10 mouse cellular contexts compared by ENCODE assay signal in the genomic region with DNA sequence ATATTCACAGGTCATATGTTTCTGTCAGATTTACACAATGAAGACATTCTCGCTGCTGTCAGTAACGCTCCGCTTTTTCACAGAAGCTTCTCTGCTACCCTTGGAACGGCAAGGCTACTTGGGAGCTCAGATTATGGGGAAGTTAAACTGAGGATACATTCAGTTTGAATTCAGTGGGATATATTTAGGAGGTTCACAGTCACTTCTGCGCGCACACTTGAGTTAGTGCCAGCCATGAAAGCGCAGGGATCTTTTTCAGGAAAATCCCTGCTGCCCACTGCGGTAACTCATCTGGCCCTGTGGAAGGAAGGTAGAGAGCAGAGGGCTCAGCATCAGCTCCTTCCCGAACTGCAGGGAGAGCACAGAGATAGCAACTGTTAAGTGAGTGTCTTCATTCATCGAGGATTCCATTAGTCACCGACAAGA. TPM values are rescaled to one million over a fixed set of nuclear protein-coding genes. Genes with fewer than 3 reads are reported as not detected.
A peak's percentile ranks its signal among the peaks of the same experiment; 100 is the strongest.
DNase-seq lines count a peak whose midpoint lies in the region; ATAC-seq and TF ChIP-seq lines count a peak whose summit lies in the region.
"Had no signal": no experiment of that assay in that cellular context is flagged by ENCODE, and none has a peak within 500 bp of the region (broad histone marks: within the 10 kb centered on the region; RNA-seq: fewer than 3 reads in every experiment).

No protein-coding gene starts in this region.

- 0 out of 2 replicates have a peak, but pooled peaks have one; percentile 19 for ATAC-seq in forebrain, embryonic 13.5 days
- no peak for ATAC-seq in forebrain, embryonic 11.5 days (replicated peaks; ENCODE audit: low FRiP score)
- ATAC-seq in limb, embryonic 13.5 days (ENCODE audit: low FRiP score, low read depth), result no peak
- ATAC-seq in intestine, postnatal 0 days, result no peak
- no peak for ATAC-seq in liver, embryonic 12.5 days

- H3K4me3 ChIP-seq in forebrain, embryonic 13.5 days, result no peak overlapping the region
- H3K4me3 ChIP-seq in forebrain, embryonic 11.5 days (ENCODE audit: low read depth, low read length), result no peak overlapping the region
- no peak overlapping the region for H3K4me3 ChIP-seq in limb, embryonic 13.5 days
- H3K4me3 ChIP-seq in intestine, postnatal 0 days (ENCODE audit: low read depth, low read length), result no peak overlapping the region
- H3K4me3 ChIP-seq in liver, embryonic 12.5 days, result no peak overlapping the region
- H3K4me3 ChIP-seq: megakaryocyte, embryonic 14.5 days had no signal

- DNase-seq in forebrain, embryonic 11.5 days (ENCODE audit: low spot score), result no peak
- DNase-seq in brain, adult 2 months (ENCODE audit: low read depth, low spot score), result peak; percentile 83
- peak; percentile 48 to 51 for DNase-seq in frontal cortex, postnatal 10 days (ENCODE audit: low spot score in 2 of 2)
- DNase-seq in spleen, postnatal 36 days (ENCODE audit: low spot score in 2 of 2), result no peak
- DNase-seq: thymus, adult 18-20 months had no signal

- H3K4me1 ChIP-seq in forebrain, embryonic 13.5 days, result peaks cover 5% of the 10 kb centered on the region
- H3K4me1 ChIP-seq in forebrain, embryonic 11.5 days (replicated peaks; ENCODE audit: control insufficient read depth, insufficient read depth, low read length), result no peaks in the 10 kb centered on the region
- peaks cover 32% of the 10 kb centered on the region for H3K4me1 ChIP-seq in limb, embryonic 13.5 days
- H3K4me1 ChIP-seq in intestine, postnatal 0 days (replicated peaks; ENCODE audit: control insufficient read depth, insufficient read depth, low read length), result no peaks in the 10 kb centered on the region
- H3K4me1 ChIP-seq in liver, embryonic 12.5 days, result peaks cover 6% of the 10 kb centered on the region; the same call in 1 of the 2 replicates

- no peak overlapping the region; the same call in 1 of the 2 replicates for H3K27ac ChIP-seq in forebrain, embryonic 13.5 days
- H3K27ac ChIP-seq in forebrain, embryonic 11.5 days (ENCODE audit: low read depth, low read length), result no peak overlapping the region
- H3K27ac ChIP-seq in limb, embryonic 13.5 days, result no peak overlapping the region
- H3K27ac ChIP-seq in intestine, postnatal 0 days (ENCODE audit: low read depth, low read length), result no peak overlapping the region
- H3K27ac ChIP-seq in liver, embryonic 12.5 days, result no peak overlapping the region

- H3K27me3 ChIP-seq in forebrain, embryonic 13.5 days, result no peaks in the 10 kb centered on the region
- H3K27me3 ChIP-seq in forebrain, embryonic 11.5 days (ENCODE audit: control insufficient read depth, insufficient read depth, low read length), result no peaks in the 10 kb centered on the region
- H3K27me3 ChIP-seq in limb, embryonic 13.5 days, result no peaks in the 10 kb centered on the region
- no peaks in the 10 kb centered on the region for H3K27me3 ChIP-seq in intestine, postnatal 0 days (replicated peaks; ENCODE audit: control insufficient read depth, insufficient read depth, low read length)
- H3K27me3 ChIP-seq in liver, embryonic 12.5 days (replicated peaks), result peaks cover 2% of the 10 kb centered on the region; the same call in 1 of the 2 replicates
- H3K27me3 ChIP-seq: megakaryocyte, embryonic 14.5 days had no signal

- 0 out of 2 replicates have a peak overlapping the region, but pooled peaks have one; percentile 2 for H3K9ac ChIP-seq in forebrain, embryonic 13.5 days
- H3K9ac ChIP-seq in forebrain, embryonic 11.5 days (ENCODE audit: low read length), result no peak overlapping the region
- no peak overlapping the region for H3K9ac ChIP-seq in limb, embryonic 13.5 days
- H3K9ac ChIP-seq in intestine, postnatal 0 days (ENCODE audit: low read depth, low read length), result no peak overlapping the region
- no peak overlapping the region for H3K9ac ChIP-seq in liver, embryonic 12.5 days

- H3K36me3 ChIP-seq in forebrain, embryonic 13.5 days (ENCODE audit: poor library complexity, severe bottlenecking), result no peaks in the 10 kb centered on the region
- no peaks in the 10 kb centered on the region for H3K36me3 ChIP-seq in forebrain, embryonic 11.5 days (ENCODE audit: control insufficient read depth, insufficient read depth, low read length)
- H3K36me3 ChIP-seq in limb, embryonic 13.5 days, result no peaks in the 10 kb centered on the region
- no peaks in the 10 kb centered on the region for H3K36me3 ChIP-seq in intestine, postnatal 0 days (ENCODE audit: control insufficient read depth, insufficient read depth)
- no peaks in the 10 kb centered on the region for H3K36me3 ChIP-seq in liver, embryonic 12.5 days

- no peaks in the 10 kb centered on the region for H3K9me3 ChIP-seq in forebrain, embryonic 13.5 days (replicated peaks)
- no peaks in the 10 kb centered on the region for H3K9me3 ChIP-seq in forebrain, embryonic 11.5 days (ENCODE audit: control insufficient read depth, low read length)
- H3K9me3 ChIP-seq in limb, embryonic 13.5 days, result no peaks in the 10 kb centered on the region
- no peaks in the 10 kb centered on the region for H3K9me3 ChIP-seq in intestine, postnatal 0 days (ENCODE audit: control insufficient read depth)
- no peaks in the 10 kb centered on the region for H3K9me3 ChIP-seq in liver, embryonic 12.5 days (replicated peaks)
- H3K9me3 ChIP-seq: megakaryocyte, embryonic 14.5 days had no signal

- peak overlapping the region; percentile 28 for H3K4me2 ChIP-seq in forebrain, embryonic 13.5 days
- H3K4me2 ChIP-seq in forebrain, embryonic 11.5 days (ENCODE audit: low read depth, low read length, severe bottlenecking), result no peak overlapping the region
- H3K4me2 ChIP-seq in limb, embryonic 13.5 days (replicated peaks), result peak overlapping the region; percentile 26
- H3K4me2 ChIP-seq in intestine, postnatal 0 days (replicated peaks; ENCODE audit: low read depth), result no peak overlapping the region; the same call in 1 of the 2 replicates
- no peak overlapping the region for H3K4me2 ChIP-seq in liver, embryonic 12.5 days

- 50% methylated on average over 11 of the region's 11 CpGs for WGBS in forebrain, embryonic 13.5 days
- WGBS in forebrain, embryonic 11.5 days, result 58% methylated on average over 11 of the region's 11 CpGs
- WGBS in limb, embryonic 13.5 days, result 50% methylated on average over 11 of the region's 11 CpGs
- 56% methylated on average over 11 of the region's 11 CpGs for WGBS in intestine, postnatal 0 days
- WGBS in liver, embryonic 12.5 days (ENCODE audit: insufficient replicate concordance), result 43% methylated on average over 11 of the region's 11 CpGs

- no peak for TF ChIP-seq CTCF in intestine, postnatal 0 days (IDR thresholded peaks at IDR 0.05; ENCODE audit: low read depth)

RNA-seq across cellular contexts. Expression of gene Tlk1, which starts 27.3 kb away (rescaled TPM):
- polyA plus RNA-seq in forebrain, embryonic 13.5 days (2015; fragmentation: Nextera tagmentation; extraction: Ambion mirVana), result 23.6 and 26.6 TPM in 2 replicates
- 46.8 and 48.7 TPM in 2 replicates for polyA plus RNA-seq in forebrain, embryonic 11.5 days (2014; fragmentation: Nextera tagmentation; extraction: Ambion mirVana)
- polyA plus RNA-seq in limb, embryonic 13.5 days (2015; fragmentation: Nextera tagmentation; extraction: Ambion mirVana), result 30.6 and 34.5 TPM in 2 replicates
- polyA plus RNA-seq in intestine, postnatal 0 days (2015; fragmentation: Nextera tagmentation; extraction: Ambion mirVana), result 27.8 and 30.5 TPM in 2 replicates
- polyA plus RNA-seq in liver, embryonic 12.5 days (2016; fragmentation: Nextera tagmentation; extraction: Ambion mirVana), result 53.9 and 57.4 TPM in 2 replicates

Comparison
In these comparisons a context has a peak if more than half of its experiments do, and no peak if none do; other contexts are left out.
1. H3K4me2 ChIP-seq: peak in forebrain, embryonic 13.5 days (single experiment) and limb, embryonic 13.5 days (single experiment); none in forebrain, embryonic 11.5 days (single experiment), intestine, postnatal 0 days (single experiment) and liver, embryonic 12.5 days (single experiment).
2. DNase-seq: peak in brain, adult 2 months (single experiment) and frontal cortex, postnatal 10 days (2 of 2); none in forebrain, embryonic 11.5 days (single experiment) and spleen, postnatal 36 days (0 of 2).